Mouse (Mus musculus): Measurements from ENCODE around the gene Ildr2.

DNA sequence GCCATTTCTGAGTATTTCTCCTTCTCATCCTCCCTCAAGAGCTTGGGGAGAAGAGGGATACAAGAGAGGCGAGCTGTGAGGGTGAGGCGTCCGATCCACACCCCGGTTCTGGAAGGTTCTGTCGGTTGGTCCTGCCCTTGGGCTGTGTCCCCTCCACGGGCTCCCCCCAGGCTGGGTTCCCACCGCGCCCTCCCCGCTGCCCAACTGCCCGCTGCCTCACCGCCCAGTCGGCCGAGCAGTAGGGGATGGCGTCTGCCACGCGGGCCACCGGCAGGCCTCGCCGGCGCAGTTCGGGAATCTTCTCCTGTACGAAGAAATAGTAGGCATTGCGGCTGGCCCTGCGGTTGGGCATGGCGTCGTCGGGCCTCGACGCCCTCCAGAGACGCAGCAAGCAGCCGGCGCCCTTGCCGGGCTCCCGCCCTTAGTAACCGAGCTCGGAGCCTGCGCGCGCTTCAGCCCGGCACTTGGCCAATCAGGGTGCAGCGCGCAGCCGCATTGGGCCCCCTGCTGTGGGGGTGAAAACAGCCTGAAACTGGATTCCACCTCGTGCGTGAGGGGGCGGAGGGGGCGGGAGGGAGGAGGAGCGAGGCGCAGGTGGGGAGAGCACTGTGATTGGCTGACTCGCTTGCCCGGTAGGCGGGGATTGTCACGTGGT lies 15.5 kb upstream of the Ildr2 start, which contains the start of gene Mael:
- TF ChIP-seq CTCF (IDR thresholded peaks at IDR 0.05; ENCODE audit: extremely low read depth, insufficient read depth, insufficient read length, insufficient replicate concordance): no peak
- TF ChIP-seq POLR2A (IDR thresholded peaks at IDR 0.05; ENCODE audit: low read depth, low read length): no peak

All from spleen, adult 2 months (tissue).